Mouse (Mus musculus): ENCODE results near the gene Efhc1.
A peak's percentile ranks its signal among the peaks of the same experiment; 100 is the strongest.

Gene Efhc1

DNA sequence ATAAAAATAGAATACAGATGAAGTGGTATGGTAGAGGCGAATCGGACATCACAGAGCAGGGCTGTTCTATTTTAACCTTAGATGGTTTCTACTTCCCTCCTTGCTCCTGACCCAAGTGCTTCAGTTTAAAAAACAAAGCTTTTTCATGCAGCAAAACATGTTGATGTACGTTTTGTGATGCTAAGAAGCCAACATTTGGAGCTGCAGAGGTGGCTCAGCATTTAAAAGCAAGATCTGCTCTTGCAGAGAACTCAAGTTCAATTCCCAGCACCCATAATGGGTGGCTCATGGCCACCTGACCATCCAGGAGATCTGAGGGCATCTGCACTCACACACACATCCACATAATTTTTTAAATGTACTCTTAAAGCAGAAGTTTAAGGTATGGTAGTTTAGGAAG lies 3.5 kb downstream of the Efhc1 start:
- DNase-seq: no peak

DNA sequence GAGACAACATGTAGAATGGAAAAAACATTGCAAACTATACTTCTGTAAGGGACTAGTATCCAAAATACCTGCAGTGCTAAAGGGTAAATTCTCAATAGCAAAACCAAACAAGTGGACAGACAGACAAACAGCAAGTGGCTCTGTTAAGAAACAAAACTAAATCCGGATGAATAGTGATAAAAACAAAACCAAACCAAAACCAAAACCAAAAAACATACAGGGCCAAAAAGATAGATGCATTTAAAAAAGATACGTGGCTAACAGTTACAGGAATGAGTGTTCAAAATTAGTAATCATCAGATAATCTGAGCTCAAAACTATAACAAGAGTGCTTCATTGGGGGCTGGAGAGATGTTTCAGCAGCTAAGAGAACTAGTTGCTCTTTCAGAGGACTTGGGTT lies 18.2 kb downstream of the Efhc1 start:
- DNase-seq: no peak

DNA sequence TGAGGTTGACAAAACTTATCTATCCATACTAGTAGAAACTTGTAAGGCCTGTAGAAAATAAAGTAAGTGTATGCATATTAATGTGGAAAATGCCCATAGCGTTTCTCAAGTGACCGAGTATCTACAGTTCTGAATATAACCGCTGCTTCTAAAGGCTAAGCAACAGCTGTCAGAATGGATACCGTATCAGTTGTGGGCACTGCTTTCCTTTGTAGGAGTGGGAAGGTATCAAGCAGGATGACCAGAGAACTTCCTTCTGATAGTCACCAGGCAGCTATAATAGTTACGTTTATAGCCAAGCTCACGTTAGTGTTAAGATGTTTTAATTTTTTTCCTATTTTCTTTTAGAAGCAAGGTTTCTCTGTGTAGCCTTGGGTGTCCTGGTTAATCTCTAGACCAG lies 22.0 kb downstream of the Efhc1 start:
- DNase-seq: no peak

DNA sequence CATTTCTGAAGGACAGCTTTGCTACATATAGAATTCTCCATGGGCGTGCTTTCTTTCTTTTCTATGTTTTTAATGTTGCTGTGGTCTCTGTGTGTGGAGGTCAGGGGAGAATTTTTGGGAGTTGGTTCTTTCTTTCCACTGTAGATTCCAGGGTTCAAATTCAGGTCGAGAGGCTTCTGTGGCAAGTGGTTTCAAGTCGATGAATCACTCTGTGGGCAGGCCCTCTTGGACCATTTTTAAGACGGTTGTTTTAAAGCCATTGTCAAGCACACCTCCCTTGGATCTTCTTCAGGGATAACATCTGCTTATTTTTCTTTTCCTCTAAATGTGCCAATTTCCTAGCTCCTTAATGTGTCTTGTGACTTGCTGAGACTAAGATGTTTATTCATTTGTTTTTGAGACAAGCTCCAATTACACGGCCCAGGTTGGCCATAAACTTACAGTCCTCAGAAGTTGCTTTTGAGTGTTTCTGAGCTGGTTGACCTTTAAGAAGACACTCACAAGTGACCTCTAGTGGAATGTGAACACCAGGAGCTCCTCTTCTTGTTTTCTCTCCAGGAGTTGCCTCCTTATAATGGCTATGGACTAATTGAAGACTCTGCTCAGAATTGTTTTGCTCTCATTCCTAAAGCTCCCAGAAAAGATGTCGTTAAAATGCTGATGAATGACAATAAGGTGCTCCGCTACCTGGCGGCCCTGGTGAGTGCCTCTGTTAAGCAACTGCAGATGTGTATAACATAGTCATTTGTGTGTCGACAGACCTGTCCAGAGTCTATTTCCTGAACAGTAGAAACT lies 23.1 kb downstream of the Efhc1 start:
- no peak for DNase-seq

DNA sequence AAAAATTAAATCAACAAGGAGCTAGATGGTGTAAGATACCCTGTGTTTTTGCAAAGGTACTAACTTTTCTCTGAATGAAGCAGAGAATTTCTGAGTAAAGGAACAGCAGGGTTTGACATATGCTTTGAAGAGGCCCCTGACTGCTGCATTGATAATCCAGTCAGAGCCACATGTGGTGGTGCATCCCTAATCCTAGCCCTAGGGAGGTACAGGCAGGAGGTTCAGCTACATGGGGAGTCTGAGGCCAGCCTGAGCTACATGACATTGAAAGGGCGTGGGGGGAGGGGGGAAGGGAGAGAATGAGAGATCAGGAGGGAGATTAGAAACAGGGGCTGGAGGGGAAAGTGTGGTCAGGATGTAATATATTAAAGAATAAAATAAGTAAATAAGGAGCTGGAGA lies 29.1 kb downstream of the Efhc1 start:
- no peak for DNase-seq

DNA sequence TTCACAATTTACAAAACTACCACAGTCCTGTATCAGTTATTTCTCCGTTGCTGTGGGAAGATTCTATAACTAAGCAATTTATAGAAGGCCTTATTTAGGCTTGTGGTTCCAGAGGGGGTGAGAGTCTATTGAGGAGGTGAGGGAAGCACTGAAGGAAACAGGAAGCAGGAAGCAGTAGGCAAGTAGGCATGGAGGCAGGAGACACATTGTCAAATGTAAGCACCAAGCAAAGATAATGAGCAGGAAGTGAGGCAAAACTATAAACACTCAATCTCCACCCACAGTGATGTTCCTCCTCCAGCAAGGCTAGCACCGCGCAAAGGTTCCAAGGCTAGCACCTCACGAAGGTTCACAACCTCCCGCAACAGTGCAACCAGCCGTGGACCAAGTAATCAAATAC lies 30.3 kb downstream of the Efhc1 start:
- DNase-seq: no peak

DNA sequence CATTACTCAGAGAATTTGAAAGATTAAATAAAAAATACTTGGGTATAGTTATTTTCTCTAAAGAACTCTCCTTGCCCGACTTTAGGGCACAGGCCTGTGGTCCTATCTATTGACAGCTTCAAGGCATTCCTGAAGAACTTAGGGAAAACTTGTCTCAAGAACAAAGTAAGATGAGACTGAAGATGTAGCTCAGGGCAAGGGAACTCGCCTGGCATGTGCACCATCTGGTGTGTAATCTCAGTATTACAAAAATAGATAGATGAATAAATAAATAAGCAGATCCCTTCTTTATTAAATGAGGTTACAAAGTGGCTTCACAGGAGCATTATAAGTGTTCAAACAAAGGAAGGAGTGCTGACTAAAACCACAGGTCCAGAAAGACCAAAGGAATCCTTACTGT lies 32.7 kb downstream of the Efhc1 start:
- no peak for DNase-seq

DNA sequence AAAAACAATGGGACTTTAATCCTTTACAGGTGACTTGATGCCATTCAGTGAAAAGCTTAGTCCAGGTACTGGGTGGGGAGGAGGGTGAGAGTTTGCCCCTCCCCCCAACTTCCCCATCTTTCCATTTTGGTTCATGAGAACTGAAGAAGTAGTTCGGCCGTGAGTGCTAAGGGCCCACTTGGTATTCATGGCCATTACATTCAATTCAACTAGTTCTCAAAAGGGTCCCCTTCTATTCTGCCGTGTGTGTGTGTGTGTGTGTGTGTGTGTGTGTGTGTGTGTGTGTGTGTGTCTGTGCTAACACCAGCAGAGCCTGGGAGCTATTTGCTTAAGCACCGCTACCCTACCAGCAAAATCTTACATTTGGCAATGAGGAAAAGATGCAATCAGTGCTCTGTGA lies 33.2 kb downstream of the Efhc1 start:
- no peak for DNase-seq

DNA sequence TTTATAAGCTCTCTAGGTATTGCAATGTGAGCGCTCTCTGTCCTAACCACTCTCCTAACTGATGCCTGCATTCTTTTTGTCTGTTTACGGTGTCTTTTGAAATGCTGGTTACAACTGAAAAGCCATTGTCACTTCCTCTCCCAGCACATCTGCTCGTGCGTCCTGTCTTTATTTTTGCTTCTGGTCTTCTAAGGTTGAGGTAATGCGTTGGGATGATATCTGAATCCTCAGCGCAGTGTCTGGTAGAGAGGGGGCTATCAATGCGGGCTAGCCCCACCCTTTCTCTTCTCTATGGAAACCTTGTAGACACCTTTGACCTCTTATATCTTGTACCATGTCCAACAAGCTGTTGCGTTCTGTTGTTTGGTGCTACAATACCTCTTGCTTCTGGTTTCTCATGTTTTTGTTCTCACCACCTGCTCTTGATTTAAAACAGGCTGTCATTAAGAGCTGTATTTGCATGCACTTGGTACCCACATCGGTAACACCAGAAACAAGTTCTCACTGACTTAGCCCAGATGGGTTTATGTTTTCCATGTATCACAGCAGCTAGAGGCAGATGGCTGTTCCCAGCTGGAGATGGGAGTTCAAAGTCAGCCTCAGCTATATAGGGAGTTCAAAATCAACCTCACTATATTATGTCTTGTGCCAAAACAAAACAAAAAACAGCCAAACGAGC lies 35.1 kb downstream of the Efhc1 start:
- DNase-seq: no peak

DNA sequence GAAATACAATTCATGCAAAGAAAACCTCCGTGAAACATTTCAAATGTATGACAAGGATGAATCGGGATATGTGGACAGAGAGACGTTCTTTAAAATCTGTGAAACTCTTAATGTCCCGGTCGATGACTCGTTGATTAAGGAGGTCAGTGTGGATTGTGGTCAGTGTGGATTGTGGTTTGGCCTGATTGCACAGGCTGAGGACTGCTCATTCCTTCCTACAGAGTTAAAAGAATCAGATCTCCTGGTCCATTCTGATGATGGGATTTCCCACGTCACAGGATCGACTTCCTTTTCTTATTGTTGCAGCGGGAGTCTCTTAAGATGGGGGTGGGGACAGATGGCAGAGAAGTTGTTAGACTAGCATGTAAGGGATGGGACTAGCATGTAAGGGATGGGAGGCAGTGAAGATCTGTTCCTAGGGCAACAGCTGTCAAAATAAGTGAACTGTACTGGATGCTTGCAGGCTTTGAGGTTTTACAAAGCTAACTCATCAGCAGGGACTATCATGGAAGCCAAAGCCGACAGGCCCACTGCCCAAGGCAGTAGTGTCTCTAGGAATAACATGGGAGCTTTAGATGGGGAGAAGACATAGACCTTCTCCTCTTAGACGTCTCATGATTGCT lies 38.1 kb downstream of the Efhc1 start:
- DNase-seq: no peak

DNA sequence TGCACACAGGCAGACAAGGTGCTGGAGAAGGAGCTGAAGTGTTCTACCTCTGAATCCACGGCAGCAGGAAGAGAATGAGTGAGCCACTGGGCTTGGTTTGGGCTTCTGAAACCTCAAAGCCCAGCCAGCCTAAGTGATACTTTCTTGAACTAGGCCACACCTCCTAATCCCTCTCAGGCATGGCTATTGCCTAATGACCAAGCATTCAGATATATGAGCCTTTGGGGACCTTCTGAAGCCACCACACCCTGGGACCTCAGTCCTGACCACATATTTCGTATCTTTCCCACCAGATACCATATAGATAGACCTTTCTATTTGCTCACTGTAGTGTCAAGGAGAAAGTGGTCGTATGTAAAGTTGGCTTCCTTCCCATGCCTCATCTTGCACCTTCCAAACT lies 42.3 kb downstream of the Efhc1 start:
- DNase-seq: no peak

DNA sequence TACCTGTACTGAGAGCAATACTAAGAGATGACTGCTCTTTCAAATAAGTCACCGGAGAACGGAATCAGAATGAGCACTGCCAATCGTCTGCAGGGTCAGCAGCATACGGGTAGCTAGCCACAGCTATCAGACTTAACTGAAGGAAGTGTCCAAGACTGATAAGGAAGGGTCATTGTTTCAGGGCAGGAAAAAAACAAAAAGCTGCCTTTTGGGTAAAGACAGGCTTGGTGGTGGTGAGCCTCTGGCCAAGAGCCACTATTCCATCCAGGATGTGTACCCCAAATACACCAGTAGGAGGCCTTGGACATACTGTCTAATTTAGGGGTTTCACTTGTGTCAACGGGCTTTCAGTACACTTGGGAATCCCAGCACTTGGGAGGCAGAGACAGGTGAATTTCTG lies 42.9 kb downstream of the Efhc1 start:
- DNase-seq: no peak

DNA sequence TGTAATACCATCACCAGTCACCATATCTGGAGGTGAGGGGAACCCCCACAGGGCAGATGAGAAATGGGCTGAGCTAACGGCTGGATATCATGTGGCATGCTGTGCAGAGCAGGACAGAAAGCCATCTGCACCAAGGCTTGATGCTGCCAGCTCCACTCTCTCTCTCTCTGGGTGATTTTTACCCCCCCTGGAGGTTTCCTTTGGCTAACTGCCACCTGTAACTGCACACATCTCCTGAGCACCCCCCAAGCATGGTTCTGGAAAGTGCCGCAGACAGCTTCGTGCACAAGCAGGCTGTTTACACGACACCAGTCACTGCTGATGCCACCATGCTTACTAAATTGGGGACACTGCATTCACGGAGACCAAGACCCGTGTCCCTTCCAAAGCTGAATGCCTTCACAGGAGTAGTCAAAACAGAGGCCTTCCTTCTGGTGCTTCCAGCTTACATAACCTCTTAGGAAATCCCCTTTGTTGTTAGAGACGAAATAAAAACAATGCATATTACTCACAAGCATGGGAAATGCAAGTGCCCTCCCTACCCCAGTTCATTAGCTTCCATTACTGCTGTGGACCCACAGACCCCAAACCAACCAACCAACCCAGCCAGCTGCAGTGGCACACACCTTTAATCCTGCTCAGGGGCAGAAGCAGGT lies 44.0 kb downstream of the Efhc1 start:
- DNase-seq: peak; percentile 23

DNA sequence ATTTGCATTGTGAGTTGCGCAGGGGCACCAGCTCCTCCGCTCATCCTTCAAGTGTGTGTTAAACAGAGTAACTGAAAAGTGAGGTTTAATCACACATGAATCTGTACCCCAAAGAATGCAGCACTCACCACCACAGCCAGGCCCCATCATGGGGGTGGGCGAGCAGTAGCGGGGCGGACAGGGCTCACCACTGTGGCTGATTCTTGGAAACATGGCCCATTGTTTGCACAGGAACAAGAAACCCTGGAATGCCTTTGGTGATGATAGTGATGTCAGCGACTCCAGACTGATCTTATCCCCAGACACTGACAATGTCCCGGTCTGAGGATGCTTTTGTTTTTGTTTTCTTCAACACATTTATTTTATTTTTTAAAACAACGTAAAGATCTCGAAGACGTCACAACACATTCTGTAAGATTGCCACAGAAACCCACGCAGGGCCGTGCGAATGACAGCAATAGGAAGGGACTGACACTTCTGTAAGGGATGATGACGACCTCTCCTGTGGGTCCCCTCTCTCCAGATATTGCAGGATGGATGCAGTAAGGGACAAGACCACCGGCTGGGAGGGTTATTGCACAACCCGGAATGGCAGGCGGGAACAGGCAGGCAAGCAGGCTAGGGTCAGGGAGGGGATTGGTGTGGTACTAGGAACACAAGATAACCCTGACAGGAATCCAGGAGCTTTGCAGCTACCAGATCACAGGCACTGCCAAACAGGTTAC lies 45.3 kb downstream of the Efhc1 start:
- no peak for DNase-seq

DNA sequence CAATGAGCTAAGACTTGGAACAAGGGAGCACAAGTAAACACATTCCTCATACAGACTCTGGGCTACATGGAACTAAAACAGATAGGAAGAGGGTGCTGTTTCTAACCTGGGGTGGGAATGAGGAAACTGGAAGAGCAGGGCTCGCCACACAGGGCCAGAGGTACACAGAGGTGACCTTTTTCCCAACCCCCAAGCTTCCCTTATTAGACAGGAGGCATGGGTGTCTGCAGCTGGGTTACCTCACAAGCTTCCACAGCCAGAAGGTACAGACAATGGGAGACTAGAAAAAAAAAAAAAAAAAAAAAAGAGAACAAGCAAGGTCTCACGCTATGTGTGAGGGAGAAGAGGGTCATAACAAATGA lies 45.9 kb downstream of the Efhc1 start:
- DNase-seq: no peak

DNA sequence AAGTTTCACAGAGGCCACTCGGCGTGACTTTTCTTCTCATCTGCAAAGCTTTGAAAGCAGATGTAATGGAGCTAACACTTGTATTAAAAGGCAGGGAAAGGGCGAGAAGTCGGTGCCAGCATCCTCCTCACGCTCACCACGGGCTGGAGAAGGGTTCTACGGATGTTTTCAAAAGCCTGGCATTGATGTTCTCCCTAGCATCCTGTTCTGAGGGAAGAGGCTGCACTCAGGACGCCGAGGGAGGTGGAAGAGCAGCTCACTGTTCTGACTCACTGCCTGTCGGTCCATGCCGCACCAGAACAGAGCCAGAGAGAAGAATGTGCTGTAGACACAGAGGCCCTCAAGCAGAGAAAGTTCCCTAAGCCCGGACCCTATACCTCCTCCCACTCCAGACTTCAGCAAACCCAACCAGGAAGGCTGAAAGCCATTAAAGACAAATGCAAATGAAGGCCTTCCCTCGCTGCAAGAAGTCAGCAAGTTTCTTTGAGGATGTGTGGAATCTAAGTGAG lies 46.5 kb downstream of the Efhc1 start:
- DNase-seq: no peak

DNA sequence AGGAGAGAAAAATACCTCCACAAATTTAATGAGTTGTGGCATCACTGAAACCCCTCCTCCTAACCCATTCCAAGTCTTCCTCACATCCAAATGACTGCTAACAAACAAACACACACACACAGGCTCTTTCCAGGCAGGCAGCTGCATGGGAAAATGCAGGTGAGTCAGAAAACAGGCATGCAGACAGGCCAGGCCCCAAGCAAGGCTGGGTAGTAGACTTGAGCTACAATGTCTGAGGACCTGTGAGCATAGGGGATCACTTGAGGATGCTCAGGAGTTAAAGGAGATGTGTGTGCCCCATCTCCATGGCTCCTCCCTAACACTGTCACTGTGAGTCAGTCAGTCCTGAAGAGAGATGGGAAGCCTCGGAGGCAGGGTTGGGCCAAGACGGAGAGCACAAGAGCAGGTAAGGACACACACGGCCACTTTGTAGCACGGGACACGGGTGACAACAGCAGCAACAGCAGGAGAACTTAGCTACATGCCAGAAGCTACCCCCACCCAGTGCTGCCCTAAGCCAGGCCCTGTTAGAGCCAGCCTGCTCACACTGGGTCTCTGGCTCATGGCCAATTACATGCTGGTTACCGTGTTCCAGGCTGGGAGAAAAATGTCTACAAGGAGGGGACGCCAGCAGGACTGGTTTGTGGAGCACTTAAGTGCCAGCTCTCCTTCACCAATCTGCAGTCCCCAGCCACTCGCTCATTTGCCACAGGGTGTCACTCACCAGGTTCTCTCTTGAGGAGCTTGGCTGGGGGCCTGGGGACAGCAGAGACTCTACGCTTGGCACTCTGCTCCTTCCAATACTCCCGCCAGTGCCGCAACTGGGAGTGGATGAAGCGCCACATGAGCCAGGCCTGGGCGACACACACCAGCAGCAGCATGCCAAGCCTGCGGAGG lies 51.1 kb downstream of the Efhc1 start:
- no peak for DNase-seq

DNA sequence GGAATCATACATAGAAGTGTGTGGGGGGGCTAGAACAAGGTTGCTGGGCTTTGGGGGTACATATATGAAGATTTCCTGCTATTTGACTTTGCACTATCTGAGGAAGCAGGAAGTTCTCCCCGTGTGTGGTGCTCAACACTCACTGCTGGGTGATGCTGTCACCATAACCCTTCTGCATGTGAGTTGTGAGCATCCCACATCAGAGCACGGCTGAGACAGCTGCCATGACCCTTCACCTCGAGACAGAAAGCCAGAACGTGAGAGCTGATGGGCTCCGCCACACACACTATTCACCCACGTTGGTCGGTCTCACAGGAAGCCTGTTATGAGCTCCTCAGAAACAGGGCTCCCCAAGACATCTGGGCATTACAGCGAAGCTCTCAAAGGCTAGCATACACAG lies 53.2 kb downstream of the Efhc1 start:
- no peak for DNase-seq

DNA sequence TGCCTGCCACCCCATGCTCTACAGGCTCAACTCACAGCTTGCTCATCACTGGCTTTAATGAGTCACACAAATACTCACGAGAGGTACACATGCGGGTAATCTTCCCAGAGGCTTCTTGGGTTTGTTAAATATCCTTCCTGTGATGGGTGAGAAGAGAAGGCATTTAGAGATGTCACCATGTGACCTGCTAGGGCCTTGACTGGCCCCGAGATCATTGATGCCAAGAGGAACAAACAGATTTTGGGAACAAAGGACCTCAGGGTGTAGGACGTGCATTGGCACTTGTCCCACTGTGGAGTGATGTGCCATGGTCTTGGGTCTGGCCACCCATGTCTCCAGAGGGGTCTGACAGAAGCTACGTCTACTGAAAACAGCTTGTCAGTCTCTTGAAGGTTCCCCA lies 55.3 kb downstream of the Efhc1 start:
- DNase-seq: peak; percentile 1

DNA sequence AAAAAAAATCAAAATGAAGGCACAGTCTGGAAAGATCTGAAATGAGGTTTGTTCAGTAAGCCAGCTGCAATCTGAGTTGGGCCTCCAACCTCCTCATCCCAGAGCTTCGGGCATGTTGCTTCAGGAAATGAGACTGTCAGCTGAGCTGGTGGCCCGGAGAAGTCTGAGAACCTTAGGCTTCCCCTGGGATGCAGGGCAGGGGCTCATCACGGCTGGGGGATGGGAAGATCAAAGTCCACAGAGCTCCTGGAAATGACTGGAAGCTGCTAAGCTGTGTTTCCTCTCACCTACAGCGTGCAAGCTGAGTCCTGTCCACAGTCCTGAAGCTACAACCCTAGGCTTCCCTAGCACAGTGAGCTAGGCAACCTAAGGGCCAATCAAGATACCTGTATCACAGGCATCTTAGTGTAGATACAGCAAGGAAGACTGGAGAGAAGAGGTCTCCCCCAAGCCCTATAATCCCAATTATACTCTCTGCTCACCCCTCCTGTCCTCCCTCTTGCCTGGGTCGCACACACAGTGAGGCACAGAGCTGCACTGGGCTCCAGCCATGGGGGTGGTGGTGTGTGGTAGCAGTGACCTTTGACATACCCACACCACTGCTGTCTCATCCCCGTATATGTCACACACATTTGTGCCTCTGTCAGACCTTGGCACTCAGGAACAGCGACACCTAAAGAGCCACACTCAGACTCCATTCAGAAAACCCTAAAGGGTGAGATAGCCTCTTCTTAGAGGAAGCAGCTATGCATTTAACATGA lies 56.7 kb downstream of the Efhc1 start:
- DNase-seq: peak; percentile 28

DNA sequence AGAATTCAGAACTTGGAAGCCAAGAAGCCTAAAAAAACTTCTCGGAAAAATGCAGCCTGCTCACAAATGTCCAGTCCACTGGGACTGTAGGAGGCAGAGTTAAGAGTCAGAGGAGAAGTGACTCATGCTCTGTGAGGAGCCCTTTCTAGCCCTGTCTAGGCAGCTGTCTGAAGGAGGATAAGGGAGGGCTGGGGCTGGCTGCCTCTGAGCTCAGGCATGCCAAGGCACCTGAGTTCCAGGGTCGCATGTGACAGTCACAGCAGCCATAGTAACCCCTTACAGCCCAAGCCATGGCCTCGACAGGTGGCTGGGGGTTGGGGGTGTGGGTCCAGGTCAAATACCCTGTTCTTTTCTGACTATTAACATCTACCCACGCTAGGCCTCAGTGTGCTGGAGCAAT lies 57.5 kb downstream of the Efhc1 start:
- peak; percentile 55 for DNase-seq
